Mouse (Mus musculus): ENCODE measurements around the gene Pitpnm1.
"Not testable (repeated sequence)": the region's sequence is repeated elsewhere in the genome, so short reads cannot be mapped to it uniquely, and the experiment has no call there.

Gene Pitpnm1

DNA sequence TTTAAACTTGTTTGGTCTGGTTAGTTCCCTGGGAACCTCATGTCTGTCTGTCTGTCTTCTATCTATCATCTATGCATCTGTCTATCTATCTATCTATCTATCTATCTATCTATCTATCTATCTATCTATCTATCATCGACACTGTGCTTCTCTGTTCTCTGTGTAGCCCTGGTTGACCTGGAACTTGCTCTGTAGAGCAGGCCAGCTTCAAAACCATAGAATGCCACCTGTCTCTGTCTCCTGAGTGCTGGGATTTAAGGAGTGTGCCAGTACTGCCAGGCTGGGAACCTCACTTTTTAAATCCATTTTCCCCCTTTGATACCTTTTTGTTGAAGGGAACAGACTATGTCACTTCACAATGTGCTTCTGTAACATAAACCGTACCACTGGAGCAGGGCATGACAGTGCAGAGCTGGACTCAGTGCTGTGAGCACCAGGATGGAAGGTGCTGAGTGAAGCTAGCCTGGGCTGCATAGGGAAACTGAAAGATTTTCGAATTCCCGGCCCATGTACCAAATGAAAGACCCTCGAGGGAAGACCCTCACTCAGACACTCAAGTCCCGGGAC lies 38.8 kb upstream of the Pitpnm1 start:
- Histone ChIP-seq H3K27me3 (ENCODE audit: control insufficient read depth, insufficient read depth, low read length, poor library complexity, severe bottlenecking) (no peaks in the 10 kb centered on the region), H3K36me3 (ENCODE audit: control insufficient read depth, insufficient read depth, low read length, poor library complexity, severe bottlenecking) (no peaks in the 10 kb centered on the region)
- no peak for DNase-seq (ENCODE audit: low read depth, low spot score)

DNA sequence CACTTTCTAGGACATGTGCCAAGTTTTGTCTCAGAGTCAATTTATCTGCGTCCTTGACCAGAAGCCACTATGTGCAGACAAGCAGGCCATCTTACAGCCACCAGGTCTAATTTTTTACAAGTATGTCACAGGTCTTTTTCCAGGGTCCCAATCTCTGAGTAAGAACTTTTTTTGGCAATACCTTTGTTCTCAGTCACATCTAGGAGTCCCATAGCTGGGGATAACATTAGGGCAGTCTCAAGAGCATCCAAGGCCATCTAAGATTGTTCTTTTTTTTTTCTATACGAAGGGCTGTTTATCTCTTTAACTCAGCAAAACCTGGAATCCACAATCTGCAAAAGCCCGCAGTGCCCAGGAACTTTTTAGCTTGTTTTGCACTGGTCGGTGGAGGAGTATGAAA lies 36.4 kb upstream of the Pitpnm1 start:
- DNase-seq (ENCODE audit: low read depth, low spot score); H3K36me3 ChIP-seq (ENCODE audit: control insufficient read depth, insufficient read depth, low read length, poor library complexity, severe bottlenecking); H3K27me3 ChIP-seq (ENCODE audit: control insufficient read depth, insufficient read depth, low read length, poor library complexity, severe bottlenecking): not testable (repeated sequence)

DNA sequence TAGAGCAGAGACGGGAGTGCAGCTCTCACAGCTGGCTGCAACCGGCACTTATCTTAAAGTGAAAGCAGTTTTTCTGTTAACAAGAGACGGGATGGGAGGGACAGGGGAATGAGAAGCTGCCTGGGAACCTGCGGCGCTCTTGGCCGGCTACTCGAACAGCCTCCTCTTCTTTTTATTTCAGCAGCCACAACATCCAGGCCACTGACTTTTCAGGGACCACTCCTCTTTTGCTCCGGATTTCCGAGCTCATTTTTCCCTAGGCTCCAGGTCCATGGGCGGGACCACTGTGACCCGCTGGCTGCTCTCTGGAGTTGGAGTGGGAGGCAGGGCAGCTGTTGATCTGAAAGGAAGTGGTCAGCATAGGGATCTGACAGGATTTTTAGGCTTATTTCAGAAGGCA lies 35.3 kb upstream of the Pitpnm1 start:
- DNase-seq (ENCODE audit: low read depth, low spot score); H3K36me3 ChIP-seq (ENCODE audit: control insufficient read depth, insufficient read depth, low read length, poor library complexity, severe bottlenecking); H3K27me3 ChIP-seq (ENCODE audit: control insufficient read depth, insufficient read depth, low read length, poor library complexity, severe bottlenecking): not testable (repeated sequence)

DNA sequence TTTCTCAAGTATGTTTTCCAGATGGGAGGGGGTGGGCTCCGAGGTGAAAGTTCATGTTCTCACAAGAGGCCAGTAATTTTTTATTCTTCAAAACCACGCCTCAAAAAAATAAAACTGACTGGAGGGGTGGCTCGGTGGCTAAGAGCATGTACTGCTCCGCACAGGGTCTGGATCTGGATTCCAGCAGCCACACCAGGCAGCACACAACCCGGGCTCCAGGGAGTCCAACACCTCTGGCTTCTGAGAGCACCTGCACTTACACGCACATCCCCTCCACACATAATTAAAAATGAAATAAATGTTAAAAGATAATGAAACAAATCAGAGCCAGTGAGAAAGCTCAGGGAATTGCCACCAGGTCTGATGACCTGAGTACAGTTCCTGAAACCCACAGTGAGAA lies 33.5 kb upstream of the Pitpnm1 start:
- Histone ChIP-seq H3K36me3 (ENCODE audit: control insufficient read depth, insufficient read depth, low read length, poor library complexity, severe bottlenecking) (no peaks in the 10 kb centered on the region), H3K27me3 (ENCODE audit: control insufficient read depth, insufficient read depth, low read length, poor library complexity, severe bottlenecking) (no peaks in the 10 kb centered on the region)
- DNase-seq (ENCODE audit: low read depth, low spot score), result no peak

DNA sequence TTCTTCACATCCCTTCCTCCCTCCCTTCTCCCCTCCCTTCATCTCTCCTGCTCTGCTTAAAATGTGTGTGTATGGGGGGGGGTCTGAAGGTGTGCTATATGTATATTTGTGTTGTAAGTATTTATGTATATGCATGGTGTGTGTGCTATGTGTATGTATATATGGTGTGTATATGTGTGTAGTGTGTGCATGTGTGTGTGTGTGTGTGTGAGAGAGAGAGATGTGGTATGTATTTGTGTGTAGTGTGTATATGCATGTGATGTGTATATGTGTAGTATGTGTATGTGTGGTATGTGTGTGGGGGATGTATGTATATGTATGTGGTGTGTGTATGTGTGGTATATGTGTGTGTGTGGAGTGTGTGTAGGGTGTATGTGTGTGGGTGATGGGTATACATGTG lies 32.9 kb upstream of the Pitpnm1 start:
- no peak for DNase-seq (ENCODE audit: low read depth, low spot score)
- no peaks in the 10 kb centered on the region for H3K36me3 ChIP-seq (ENCODE audit: control insufficient read depth, insufficient read depth, low read length, poor library complexity, severe bottlenecking)
- no peaks in the 10 kb centered on the region for H3K27me3 ChIP-seq (ENCODE audit: control insufficient read depth, insufficient read depth, low read length, poor library complexity, severe bottlenecking)

DNA sequence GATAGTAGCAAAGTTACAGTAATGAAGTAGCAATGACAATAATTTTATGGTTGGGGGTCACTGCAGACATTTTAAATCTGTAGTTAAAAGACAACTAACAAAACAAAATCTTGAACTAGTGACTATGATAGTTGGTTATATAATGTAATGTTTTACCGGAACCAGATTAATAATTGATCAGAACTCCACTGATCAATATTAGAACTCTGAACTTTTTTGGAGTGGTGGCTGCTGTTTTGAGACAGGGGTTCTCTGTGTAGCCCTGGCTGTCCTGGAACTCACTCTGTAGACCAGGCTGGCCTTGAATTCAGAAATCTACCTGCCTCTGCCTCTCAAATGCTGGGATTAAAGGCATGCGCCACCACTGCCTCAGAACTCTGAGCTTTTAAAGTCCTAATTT lies 31.6 kb upstream of the Pitpnm1 start:
- H3K36me3 ChIP-seq (ENCODE audit: control insufficient read depth, insufficient read depth, low read length, poor library complexity, severe bottlenecking); DNase-seq (ENCODE audit: low read depth, low spot score); H3K27me3 ChIP-seq (ENCODE audit: control insufficient read depth, insufficient read depth, low read length, poor library complexity, severe bottlenecking): not testable (repeated sequence)

DNA sequence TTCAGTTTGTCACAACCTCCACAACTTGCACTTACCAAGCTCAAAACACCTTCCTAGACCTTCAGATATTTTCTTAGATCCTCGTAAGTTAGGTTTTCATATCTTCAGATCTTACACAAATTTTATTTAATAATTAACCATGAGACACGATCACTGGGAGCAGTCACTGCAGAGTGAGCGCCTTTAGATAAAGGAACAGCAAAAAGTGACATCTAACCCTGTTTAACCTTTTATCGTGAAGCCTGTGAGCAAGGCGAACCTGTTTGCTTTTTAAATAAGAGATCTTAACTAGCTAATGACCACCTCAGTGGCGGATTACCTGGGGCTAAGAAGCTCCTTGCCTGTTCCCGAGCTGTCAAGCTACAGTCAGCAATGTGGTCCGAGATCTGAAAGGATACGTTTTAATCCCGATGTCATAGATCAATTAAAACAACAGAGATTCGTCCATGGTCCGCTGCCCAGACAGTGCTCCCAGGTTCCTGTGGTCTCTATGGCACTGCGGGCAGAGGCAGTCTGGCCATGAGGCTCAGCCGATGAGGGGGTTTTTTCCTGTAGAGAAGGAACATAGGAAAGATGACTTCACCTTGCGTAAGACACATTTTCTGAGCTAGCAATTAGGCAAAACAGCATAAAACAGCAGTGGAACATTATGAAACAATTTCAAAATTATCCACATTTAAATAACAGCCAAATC lies 30.9 kb upstream of the Pitpnm1 start:
- Histone ChIP-seq H3K36me3 (ENCODE audit: control insufficient read depth, insufficient read depth, low read length, poor library complexity, severe bottlenecking) (no peaks in the 10 kb centered on the region), H3K27me3 (ENCODE audit: control insufficient read depth, insufficient read depth, low read length, poor library complexity, severe bottlenecking) (no peaks in the 10 kb centered on the region)
- no peak for DNase-seq (ENCODE audit: low read depth, low spot score)

DNA sequence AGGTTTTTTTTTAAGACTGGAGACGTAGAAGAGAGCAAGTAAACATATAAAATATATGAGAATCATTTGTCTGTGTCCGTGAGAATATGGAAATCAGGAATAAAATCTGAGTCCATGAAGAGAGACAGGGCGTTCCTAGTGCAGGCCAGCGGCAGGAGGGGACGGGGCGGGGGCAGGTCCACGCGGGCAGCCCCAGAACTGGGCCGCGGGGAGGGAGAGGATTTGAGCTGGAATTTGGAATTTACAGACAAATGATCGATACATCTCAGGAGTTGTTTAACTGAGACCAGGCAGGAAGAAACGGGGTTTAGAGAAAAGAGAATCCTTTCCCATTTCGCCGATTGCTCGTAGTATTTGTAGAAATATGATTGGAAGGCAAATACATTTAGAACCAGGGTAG lies 29.5 kb upstream of the Pitpnm1 start:
- Histone ChIP-seq H3K36me3 (ENCODE audit: control insufficient read depth, insufficient read depth, low read length, poor library complexity, severe bottlenecking) (no peaks in the 10 kb centered on the region), H3K27me3 (ENCODE audit: control insufficient read depth, insufficient read depth, low read length, poor library complexity, severe bottlenecking) (no peaks in the 10 kb centered on the region)
- DNase-seq (ENCODE audit: low read depth, low spot score), result no peak

DNA sequence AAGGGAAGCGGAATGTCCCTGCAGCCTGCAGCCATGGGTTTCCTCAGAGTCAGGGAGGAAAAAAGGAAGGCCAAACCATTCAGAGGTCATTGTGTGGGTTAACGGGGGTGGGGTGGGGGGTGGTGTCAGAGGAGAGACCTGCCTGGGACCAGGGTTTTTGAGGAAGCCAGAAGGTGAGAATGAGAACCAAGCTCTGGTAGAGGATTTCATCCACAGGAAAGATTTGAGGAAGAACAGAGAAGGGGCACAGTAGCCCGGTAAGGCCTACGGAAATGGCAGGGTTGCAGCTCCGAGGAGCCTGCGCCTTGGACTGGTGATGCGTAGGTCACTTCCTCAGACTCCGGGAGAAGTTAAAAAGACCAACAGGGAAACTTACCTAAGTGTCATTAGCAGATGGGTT lies 29.0 kb upstream of the Pitpnm1 start:
- no peak for DNase-seq (ENCODE audit: low read depth, low spot score)

DNA sequence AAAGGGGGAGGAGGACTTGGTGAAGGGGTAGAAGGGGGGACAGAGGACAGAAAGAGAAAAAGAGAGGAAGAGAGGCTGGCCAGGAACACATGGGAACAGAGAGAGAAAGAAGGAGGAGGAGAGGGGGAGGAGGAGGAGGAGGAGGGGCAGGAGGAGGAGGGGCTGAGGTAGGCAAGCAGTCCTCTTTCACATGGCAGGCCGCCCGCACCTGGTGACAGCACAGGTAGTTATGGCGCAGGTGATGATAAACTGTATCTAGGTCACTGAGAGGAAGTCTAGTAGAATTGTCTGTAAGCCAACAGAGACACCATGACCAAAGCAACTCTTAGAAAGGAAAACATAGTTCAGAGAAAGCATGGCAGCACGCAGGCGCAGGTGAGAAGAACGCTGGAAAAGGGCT lies 28.4 kb upstream of the Pitpnm1 start:
- DNase-seq (ENCODE audit: low read depth, low spot score), result no peak
- H3K27me3 ChIP-seq (ENCODE audit: control insufficient read depth, insufficient read depth, low read length, poor library complexity, severe bottlenecking), result no peaks in the 10 kb centered on the region
- H3K36me3 ChIP-seq (ENCODE audit: control insufficient read depth, insufficient read depth, low read length, poor library complexity, severe bottlenecking), result no peaks in the 10 kb centered on the region

More for the DNA sequence above, 29.0 kb upstream of the Pitpnm1 start:
- Histone ChIP-seq H3K36me3 (ENCODE audit: control insufficient read depth, insufficient read depth, low read length, poor library complexity, severe bottlenecking) (no peaks in the 10 kb centered on the region), H3K27me3 (ENCODE audit: control insufficient read depth, insufficient read depth, low read length, poor library complexity, severe bottlenecking) (no peaks in the 10 kb centered on the region)

DNA sequence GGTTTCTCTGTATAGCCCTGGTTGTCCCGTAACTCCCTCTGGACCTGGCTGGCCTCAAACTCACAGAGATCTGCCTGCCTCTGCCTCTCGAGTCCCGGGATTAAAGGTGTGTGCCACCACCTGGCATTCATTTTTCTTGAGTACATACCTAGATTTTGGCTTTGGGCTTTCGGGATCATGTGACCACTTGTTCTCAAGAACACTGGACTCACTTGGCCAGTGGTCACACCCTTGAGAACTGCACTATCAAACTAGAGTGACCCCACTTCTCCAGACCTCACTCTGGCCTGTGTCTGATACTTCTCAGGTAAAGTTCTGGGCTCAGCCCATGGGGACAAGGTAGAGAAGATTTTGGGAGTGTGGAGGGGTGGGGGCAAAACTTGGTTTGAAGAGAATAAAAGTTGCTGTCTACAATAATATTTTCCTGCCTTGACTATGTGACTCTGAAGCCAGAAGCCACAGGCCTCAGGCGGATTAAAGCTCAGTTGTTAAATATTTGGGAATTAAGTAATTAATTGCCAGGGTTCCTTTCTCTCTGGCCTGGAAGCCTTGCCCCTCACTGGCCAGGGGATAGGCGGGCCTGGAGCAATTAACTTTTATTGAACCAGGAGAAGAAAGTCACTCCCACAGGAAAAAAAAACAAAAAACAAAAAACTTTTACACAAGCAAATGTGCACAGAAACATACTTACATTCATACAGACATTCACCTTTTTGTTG lies 26.9 kb upstream of the Pitpnm1 start:
- DNase-seq (ENCODE audit: low read depth, low spot score), result no peak
- H3K36me3 ChIP-seq (ENCODE audit: control insufficient read depth, insufficient read depth, low read length, poor library complexity, severe bottlenecking), result no peaks in the 10 kb centered on the region
- H3K27me3 ChIP-seq (ENCODE audit: control insufficient read depth, insufficient read depth, low read length, poor library complexity, severe bottlenecking), result no peaks in the 10 kb centered on the region

DNA sequence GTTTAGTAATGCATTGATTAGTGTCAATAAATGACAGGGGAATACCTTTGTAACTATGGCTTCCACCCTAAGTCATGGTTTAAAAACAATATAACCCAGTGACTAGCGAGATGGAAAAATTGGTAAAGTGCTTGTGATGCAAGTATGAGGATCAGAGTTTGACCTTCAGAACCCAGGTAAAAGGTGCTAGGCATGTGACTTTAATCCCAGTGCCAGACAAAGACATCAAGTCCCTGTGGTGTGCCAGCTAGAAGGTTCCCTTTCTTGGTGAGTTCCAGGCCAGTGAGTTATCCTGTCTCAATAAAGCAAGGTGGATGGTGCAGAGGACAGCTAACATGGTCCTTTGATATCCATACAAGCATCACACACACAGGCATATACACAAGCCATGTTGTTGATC lies 24.3 kb upstream of the Pitpnm1 start:
- H3K27me3 ChIP-seq (ENCODE audit: control insufficient read depth, insufficient read depth, low read length, poor library complexity, severe bottlenecking), result no peaks in the 10 kb centered on the region
- DNase-seq (ENCODE audit: low read depth, low spot score), result no peak
- H3K36me3 ChIP-seq (ENCODE audit: control insufficient read depth, insufficient read depth, low read length, poor library complexity, severe bottlenecking), result no peaks in the 10 kb centered on the region

DNA sequence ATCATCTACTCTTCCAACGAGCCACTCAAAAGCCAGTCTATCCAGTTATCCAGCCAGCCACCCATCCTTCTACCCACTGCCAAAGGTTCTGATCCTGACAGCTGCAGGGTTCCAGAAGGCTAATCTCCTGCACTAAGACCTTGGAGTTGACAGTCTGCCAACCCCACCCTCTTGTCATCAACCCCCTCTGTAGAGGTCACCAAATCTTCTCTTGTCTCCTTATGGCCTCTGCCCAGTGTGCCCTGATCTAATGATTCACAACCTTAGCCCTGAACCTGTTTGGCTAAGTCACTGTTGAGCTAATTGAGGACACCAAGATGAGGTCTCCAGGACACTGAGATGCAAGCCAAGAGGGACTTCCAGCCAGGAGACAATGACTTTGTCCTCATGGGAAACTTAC lies 20.2 kb upstream of the Pitpnm1 start:
- H3K27me3 ChIP-seq (ENCODE audit: control insufficient read depth, insufficient read depth, low read length, poor library complexity, severe bottlenecking), result 0 out of 2 replicates have a peak, but pooled peaks cover 2% of the 10 kb centered on the region
- DNase-seq (ENCODE audit: low read depth, low spot score), result no peak
- no peaks in the 10 kb centered on the region for H3K36me3 ChIP-seq (ENCODE audit: control insufficient read depth, insufficient read depth, low read length, poor library complexity, severe bottlenecking)

DNA sequence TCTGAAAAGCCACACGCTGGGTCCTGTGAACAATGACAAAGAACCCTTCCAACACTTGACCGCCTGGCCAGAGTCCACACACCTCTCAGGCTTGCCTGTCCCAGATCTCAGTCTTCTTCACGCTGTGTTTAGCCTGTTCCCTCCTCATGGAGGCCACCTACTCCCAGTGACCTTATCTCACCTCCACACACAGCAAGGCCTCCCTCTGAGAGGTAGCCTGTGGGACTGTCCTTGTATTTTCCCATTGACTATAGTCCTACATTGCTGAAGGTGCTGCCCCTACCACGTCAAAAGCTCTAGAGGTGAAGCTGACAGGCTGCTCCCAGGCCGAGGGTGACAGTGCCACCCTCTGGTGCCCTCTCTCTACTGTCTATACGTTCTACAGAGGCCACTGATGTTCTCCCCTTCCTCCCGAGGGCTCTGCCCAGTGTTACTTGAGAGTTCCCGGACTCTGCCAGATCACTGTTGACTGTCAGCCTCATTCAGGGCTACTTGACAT lies 19.2 kb upstream of the Pitpnm1 start:
- no peaks in the 10 kb centered on the region for H3K36me3 ChIP-seq (ENCODE audit: control insufficient read depth, insufficient read depth, low read length, poor library complexity, severe bottlenecking)
- no peak for DNase-seq (ENCODE audit: low read depth, low spot score)
- 0 out of 2 replicates have a peak, but pooled peaks cover 2% of the 10 kb centered on the region for H3K27me3 ChIP-seq (ENCODE audit: control insufficient read depth, insufficient read depth, low read length, poor library complexity, severe bottlenecking)

DNA sequence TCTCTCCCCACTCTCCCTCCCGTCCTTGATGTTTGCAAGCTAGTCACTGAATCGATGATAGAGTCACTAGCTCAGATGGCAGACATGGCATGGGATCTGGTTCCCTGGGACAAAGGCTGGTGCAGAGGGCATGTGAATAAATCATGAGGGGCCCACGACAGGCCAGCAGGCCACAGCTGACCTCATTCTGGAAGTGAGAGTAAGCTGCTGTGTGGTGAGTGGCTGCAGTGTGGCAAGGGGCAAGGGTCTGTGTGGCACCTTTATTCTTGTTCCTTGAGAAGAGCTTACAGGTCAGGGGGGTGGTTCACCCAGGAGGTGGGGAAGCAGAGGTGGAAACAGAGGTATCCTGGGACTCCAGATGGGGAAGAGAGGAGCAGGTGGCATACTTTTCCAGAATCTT lies 18.4 kb upstream of the Pitpnm1 start, which contains the start of gene Cabp2:
TSS of gene Cabp2 (plus strand) at position 185 of the 400 bp plus-strand sequence.
- DNase-seq (ENCODE audit: low read depth, low spot score), result no peak
- no peaks in the 10 kb centered on the region for H3K36me3 ChIP-seq (ENCODE audit: control insufficient read depth, insufficient read depth, low read length, poor library complexity, severe bottlenecking)
- 0 out of 2 replicates have a peak, but pooled peaks cover 2% of the 10 kb centered on the region for H3K27me3 ChIP-seq (ENCODE audit: control insufficient read depth, insufficient read depth, low read length, poor library complexity, severe bottlenecking)

Measured in splenic B cell, adult 2 months (primary cell).